Mouse (Mus musculus) embryonic facial prominence, embryonic 10.5 days (tissue): ENCODE data around the gene Ap1m1. TPM values are rescaled to one million over a fixed set of nuclear protein-coding genes. Genes with fewer than 3 reads are reported as not detected.

Experiments
- DNase-seq: peaks from one replicate; pipeline ENCODE4 v3.0.0-alpha.2; 2017; ENCODE audit warnings: low spot score
- H3K27ac ChIP-seq: fragments of 300-500 bp; sonication (generic); replicated peaks from 2 replicates; pipeline ENCODE4 v1.5.1; 2016; ENCODE audit warnings: mild to moderate bottlenecking
- H3K27me3 ChIP-seq: fragments of 300-500 bp; sonication (generic); replicated peaks from 2 replicates; pipeline ENCODE4 v1.6.1; 2016; ENCODE audit warnings: low read depth, mild to moderate bottlenecking; ENCODE audit not compliant: poor library complexity, severe bottlenecking
- H3K36me3 ChIP-seq: fragments of 300-500 bp; sonication (generic); replicated peaks from 2 replicates; pipeline ENCODE4 v1.6.1; 2016; ENCODE audit warnings: mild to moderate bottlenecking, moderate library complexity
- H3K4me1 ChIP-seq: fragments of 300-500 bp; sonication (generic); 2 replicates; pipeline ENCODE4 v1.6.1; 2016
- H3K4me3 ChIP-seq: fragments of 300-500 bp; sonication (generic); 2 replicates; pipeline ENCODE4 v1.5.1; 2016; ENCODE audit warnings: mild to moderate bottlenecking, moderate library complexity
- H3K9me3 ChIP-seq: fragments of 300-500 bp; sonication (generic); 2 replicates; pipeline ENCODE4 v1.6.1; 2016; ENCODE audit warnings: mild to moderate bottlenecking
- WGBS: fragments of 180-500 bp; shearing (Covaris S2); methylation state at CpG from one replicate; pipeline ENCODE4 v1.1.7; 2016; 5-methylcytosine and 5-hydroxymethylcytosine counted together
- polyA plus RNA-seq: library from polyadenylated mRNA; unstranded; fragments of >200 nt; fragmentation: Nextera tagmentation; extraction: Ambion mirVana; gene quantifications from 2 replicates; pipeline ENCODE4 v1.2.1, GENCODE M21; 2016

The Ap1m1 gene
- polyA plus RNA-seq, 1 experiment from 2014 or later: 139 TPM

DNA sequence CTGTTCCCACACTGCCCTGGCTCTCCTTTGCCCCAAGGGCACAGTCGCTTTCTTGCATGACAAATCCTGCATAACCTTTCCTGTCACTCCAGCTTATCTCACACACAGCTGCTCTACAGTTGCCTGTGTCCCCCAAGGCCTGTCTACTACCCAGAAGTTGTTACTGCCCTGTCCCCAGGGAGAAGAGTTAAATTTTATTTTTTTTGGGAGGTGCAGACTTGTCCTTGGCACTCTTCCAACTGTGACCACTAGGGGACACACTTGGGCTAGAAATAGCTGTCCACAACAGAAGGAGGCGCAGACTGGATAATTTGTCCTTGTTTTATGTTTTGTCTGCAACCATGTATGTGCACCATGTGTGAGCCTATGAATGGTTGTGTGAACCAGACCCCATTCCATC lies 21.2 kb downstream of the Ap1m1 start:
- WGBS: 26% methylated on average over 2 of the region's 2 CpGs
- H3K4me3 ChIP-seq: no peak overlapping the region
- H3K27ac ChIP-seq: no peak overlapping the region
- DNase-seq: peak; percentile 72
- H3K4me1 ChIP-seq: peaks cover 4% of the 10 kb centered on the region; the same call in 1 of the 2 replicates
- H3K27me3 ChIP-seq: no peaks in the 10 kb centered on the region
- peaks cover 5% of the 10 kb centered on the region for H3K36me3 ChIP-seq
- H3K9me3 ChIP-seq: no peaks in the 10 kb centered on the region

DNA sequence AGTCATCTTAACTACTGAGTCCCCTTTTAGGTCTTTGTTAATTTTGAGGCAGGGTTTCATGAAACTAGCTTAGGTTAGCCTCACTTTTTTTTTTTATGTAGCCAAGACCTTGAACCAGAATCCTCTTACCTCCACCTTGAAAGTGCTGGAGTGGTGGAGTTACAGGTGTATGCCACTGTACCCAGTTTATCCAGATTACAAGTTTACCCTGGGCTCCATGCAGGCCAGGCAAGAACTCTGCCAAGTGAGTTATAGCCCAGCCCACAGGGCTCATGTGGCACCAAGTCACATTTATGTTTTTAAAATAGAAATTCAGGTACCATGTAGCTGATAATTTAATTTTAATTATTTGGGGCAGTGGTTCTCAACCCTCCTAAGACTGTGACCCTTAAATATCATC lies 21.6 kb downstream of the Ap1m1 start:
- Histone ChIP-seq H3K36me3 (peaks cover 5% of the 10 kb centered on the region), H3K4me3 (no peak overlapping the region), H3K4me1 (peaks cover 4% of the 10 kb centered on the region; the same call in 1 of the 2 replicates), H3K27ac (no peak overlapping the region), H3K27me3 (no peaks in the 10 kb centered on the region), H3K9me3 (no peaks in the 10 kb centered on the region)
- DNase-seq: no peak

DNA sequence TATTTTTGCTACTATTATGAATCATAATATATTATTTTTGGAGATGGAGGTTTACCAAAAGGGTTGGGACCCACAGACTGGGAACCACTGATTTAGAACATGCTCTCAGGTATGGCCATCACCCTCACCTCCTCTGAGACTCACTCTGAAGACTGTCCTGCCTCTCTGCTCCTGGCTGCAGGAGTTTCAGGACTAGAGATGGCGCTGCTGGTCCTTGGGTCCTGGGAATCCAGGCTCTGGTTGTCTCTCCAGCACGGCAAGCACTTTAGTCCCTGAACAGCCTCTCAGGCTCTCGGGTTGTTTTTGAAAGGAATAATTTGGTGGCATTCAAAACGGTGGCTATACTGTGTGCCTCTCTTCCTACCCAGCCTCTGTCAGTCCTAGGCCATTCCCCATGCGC lies 22.1 kb downstream of the Ap1m1 start:
- WGBS: 54% methylated on average over 5 of the region's 5 CpGs
- Histone ChIP-seq H3K27me3 (no peaks in the 10 kb centered on the region), H3K4me3 (no peak overlapping the region), H3K4me1 (peaks cover 4% of the 10 kb centered on the region; the same call in 1 of the 2 replicates), H3K36me3 (peaks cover 2% of the 10 kb centered on the region), H3K9me3 (no peaks in the 10 kb centered on the region), H3K27ac (no peak overlapping the region)
- no peak for DNase-seq

DNA sequence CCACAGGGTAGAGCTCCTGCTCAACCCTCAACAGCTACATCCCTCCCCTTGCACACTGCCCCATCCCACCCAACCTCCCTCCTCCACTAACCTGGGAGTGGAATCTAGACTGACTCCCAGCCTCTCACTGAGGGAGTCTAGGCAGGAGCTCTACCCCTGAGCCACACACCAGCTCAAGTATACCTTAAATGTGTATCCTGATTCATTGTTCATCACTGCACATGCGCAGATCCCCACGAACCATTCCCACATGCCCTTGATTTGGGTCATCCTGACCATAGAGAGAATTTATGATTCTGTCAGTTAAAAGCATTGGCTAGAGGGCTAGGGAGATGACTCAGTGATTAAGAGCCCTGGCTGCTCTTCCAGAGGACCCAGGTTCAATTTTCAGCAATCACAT lies 22.9 kb downstream of the Ap1m1 start:
- Histone ChIP-seq H3K9me3 (no peaks in the 10 kb centered on the region), H3K4me1 (peaks cover 4% of the 10 kb centered on the region; the same call in 1 of the 2 replicates), H3K36me3 (no peaks in the 10 kb centered on the region), H3K4me3 (no peak overlapping the region), H3K27me3 (no peaks in the 10 kb centered on the region), H3K27ac (no peak overlapping the region)
- WGBS: 84% methylated on average over 2 of the region's 2 CpGs
- DNase-seq: no peak

DNA sequence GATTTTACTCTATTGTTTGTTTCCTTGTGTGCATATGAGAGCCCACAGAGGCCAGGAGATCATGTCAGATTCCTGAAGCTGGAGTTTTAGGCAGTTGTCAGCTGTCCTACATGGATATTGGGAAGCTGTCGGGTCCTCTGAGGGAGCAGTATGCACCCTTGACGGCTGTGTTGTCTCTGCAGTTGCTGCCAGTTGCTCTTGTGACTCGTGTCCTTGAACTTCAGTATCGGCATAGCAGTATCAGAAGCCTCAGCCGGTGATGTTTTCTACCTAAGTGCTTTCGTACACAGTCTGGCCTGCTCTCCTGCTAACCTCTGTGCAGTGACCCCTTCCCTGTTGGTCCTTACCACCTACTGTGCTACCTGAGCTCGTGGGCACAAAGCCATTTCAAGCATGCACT lies 23.6 kb downstream of the Ap1m1 start:
- Histone ChIP-seq H3K4me1 (peaks cover 4% of the 10 kb centered on the region; the same call in 1 of the 2 replicates), H3K27ac (no peak overlapping the region), H3K27me3 (no peaks in the 10 kb centered on the region), H3K36me3 (no peaks in the 10 kb centered on the region), H3K4me3 (no peak overlapping the region), H3K9me3 (no peaks in the 10 kb centered on the region)
- WGBS: 72% methylated on average over 7 of the region's 7 CpGs
- DNase-seq: no peak

DNA sequence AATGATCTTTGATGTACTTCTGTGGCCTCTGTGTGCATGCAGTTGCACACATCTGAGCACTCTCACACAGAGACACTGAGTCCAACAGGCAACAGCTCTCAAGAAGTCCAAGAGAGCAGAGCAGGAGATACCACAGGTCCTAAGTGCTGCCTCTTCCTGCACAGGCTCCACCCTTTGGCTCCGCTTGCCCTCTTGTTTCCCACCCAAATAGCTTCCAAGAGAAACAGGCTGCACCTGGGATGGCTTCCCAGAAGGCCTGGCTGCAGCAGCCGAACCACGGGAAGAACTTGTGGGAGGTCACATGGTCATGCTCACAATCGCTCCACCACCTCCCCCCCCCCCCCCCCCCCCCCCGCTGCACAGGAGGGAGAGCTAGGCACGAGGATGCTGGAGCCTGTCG lies 25.5 kb downstream of the Ap1m1 start:
- Histone ChIP-seq H3K4me1 (peaks cover 4% of the 10 kb centered on the region; the same call in 1 of the 2 replicates), H3K9me3 (no peaks in the 10 kb centered on the region), H3K27me3 (no peaks in the 10 kb centered on the region), H3K27ac (no peak overlapping the region), H3K4me3 (no peak overlapping the region), H3K36me3 (no peaks in the 10 kb centered on the region)
- WGBS: 69% methylated on average over 6 of the region's 7 CpGs
- no peak for DNase-seq

DNA sequence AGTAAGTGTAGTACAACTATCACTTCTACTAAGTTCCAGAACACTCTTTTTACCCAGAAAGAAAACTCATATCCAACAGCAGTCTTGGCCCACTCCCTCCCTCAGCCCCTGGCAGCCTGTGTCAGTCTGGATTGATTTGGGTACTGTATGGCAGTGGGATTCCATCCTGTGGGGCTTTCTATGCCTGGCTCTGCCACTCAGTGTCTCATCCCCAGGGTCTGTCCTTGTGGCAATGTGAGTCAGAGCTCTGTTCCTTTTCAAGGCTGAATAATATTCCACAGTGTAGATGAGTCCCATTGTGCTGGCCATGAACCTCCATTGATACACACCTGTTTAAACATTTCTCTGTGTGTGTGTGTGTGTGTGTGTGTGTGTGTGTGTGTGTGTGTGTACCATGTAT lies 26.9 kb downstream of the Ap1m1 start:
- no peaks in the 10 kb centered on the region for H3K27me3 ChIP-seq
- H3K4me1 ChIP-seq: no peaks in the 10 kb centered on the region
- H3K9me3 ChIP-seq: no peaks in the 10 kb centered on the region
- no peaks in the 10 kb centered on the region for H3K36me3 ChIP-seq
- no peak overlapping the region for H3K27ac ChIP-seq
- H3K4me3 ChIP-seq: no peak overlapping the region
- DNase-seq: no peak

DNA sequence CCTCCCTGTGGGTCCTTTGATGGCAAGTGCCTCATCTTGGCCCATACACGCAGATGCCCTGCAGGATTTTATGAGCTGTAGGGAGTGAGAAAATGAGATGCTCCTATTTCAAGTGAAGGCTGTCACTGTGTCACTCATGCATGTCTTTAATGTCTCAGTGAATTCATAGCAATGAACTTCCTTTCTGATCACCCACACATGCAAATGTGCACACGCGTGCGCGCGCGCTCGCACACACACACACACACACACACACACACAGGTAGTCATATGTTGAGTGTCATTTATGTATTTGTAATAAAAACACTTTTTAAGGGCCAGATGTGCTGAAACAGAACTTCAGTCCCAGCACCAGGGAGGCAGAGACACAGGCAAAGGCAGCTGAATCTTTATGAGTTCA lies 27.3 kb downstream of the Ap1m1 start:
- Histone ChIP-seq H3K4me3 (no peak overlapping the region), H3K9me3 (no peaks in the 10 kb centered on the region), H3K36me3 (no peaks in the 10 kb centered on the region), H3K27ac (no peak overlapping the region), H3K4me1 (no peaks in the 10 kb centered on the region), H3K27me3 (no peaks in the 10 kb centered on the region)
- 95% methylated on average over 8 of the region's 8 CpGs for WGBS
- no peak for DNase-seq

DNA sequence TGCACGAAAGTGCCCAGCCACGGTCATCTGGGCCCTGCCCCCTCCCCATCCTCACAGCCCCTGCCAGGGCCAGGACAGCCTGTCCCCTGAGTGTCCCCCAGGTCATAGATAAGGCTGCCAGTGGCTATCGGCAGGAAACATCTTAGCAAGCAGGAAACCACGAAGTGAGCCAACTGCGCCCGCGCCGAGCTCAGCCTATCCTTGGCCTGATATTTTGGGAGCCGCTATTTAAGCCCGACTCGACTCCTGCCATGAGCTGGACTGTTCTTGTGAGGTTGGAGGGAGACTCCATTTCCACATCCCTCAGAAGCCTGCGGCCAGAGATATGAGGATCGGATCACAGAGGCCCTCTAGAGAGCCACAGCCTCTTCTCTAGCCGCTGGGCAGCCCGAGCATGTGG lies 28.5 kb downstream of the Ap1m1 start:
- Histone ChIP-seq H3K4me1 (no peaks in the 10 kb centered on the region), H3K4me3 (no peak overlapping the region), H3K9me3 (no peaks in the 10 kb centered on the region), H3K27ac (peak overlapping the region; percentile 24; the same call in 1 of the 2 replicates), H3K36me3 (no peaks in the 10 kb centered on the region), H3K27me3 (no peaks in the 10 kb centered on the region)
- peak; percentile 42 for DNase-seq
- 83% methylated on average over 15 of the region's 15 CpGs for WGBS

DNA sequence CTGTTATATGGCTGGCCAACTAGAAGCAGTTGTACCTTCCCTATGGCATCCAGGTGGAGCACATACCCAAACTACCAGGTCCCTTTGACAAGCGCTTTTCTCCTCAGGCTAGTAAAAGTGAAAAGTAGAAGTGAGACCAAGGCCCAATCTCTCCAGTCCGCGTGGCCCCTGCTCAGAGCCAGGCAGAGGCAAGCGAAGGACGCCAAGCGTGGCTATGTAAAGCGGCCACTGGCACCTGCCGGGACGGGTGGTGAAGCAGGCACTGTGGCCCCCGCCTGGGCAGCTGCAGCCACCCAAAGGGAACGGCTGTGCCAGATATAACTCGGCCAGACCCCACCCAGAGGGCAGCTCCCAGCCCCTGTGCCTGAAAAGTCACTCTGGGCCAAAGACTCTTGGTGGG lies 30.8 kb downstream of the Ap1m1 start:
- Histone ChIP-seq H3K36me3 (no peaks in the 10 kb centered on the region), H3K27ac (no peak overlapping the region), H3K4me3 (no peak overlapping the region), H3K27me3 (no peaks in the 10 kb centered on the region), H3K9me3 (no peaks in the 10 kb centered on the region), H3K4me1 (no peaks in the 10 kb centered on the region)
- 86% methylated on average over 12 of the region's 12 CpGs for WGBS
- DNase-seq: no peak

DNA sequence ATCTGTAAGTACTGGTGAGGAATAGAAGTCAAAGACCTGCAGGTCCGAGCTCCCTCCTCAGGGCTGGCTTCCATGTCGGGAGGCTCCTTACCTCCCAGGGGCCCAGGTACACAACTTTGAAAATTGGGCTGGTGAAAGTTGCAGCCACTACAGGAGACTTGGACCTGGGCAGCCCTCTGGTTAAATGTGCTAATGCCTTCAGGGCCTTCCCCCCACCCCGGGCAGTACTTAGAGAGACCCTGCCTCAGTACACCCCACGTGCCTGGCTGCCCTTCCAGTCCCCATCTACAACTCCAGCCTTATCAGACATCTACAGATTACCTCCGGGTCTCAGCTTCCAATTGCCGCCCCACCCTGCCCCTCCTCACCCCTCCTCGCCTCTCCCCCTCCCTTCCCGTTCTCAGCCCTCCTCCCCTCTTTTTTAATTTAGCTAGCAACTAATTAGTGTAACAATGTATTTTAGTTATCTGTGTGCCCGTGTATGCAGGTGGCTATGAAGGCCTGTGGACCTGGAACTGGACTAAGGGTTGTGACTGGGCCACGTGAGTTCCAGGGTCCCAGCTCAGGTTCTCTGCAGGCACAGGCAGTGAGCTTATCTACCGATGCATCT lies 31.3 kb downstream of the Ap1m1 start:
- H3K9me3 ChIP-seq: no peaks in the 10 kb centered on the region
- no peak overlapping the region for H3K4me3 ChIP-seq
- no peaks in the 10 kb centered on the region for H3K4me1 ChIP-seq
- DNase-seq: no peak
- H3K27ac ChIP-seq: no peak overlapping the region
- H3K27me3 ChIP-seq: no peaks in the 10 kb centered on the region
- H3K36me3 ChIP-seq: no peaks in the 10 kb centered on the region
- 80% methylated on average over 11 of the region's 11 CpGs for WGBS

DNA sequence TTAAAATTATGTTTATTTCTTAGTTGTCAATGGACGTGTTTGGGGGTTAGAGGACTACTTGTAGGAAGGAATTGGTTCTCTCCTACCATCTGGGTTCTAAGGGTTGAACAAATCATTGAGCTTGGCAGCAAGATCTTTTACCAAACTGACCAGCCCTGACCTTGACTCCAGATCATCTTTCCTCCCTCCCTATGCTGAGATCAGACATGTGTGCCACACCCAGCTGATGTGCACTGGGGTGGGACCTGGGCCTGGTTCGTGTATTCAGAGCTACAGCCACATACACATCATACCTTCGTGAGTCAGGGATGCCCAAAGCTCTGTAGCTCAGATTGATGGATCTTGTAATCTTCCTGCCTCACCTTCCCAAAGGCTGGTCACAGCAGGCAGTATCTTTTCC lies 31.9 kb downstream of the Ap1m1 start:
- Histone ChIP-seq H3K27me3 (no peaks in the 10 kb centered on the region), H3K9me3 (no peaks in the 10 kb centered on the region), H3K36me3 (no peaks in the 10 kb centered on the region), H3K4me3 (no peak overlapping the region), H3K27ac (no peak overlapping the region), H3K4me1 (no peaks in the 10 kb centered on the region)
- no peak for DNase-seq
- 75% methylated on average over 3 of the region's 3 CpGs for WGBS

DNA sequence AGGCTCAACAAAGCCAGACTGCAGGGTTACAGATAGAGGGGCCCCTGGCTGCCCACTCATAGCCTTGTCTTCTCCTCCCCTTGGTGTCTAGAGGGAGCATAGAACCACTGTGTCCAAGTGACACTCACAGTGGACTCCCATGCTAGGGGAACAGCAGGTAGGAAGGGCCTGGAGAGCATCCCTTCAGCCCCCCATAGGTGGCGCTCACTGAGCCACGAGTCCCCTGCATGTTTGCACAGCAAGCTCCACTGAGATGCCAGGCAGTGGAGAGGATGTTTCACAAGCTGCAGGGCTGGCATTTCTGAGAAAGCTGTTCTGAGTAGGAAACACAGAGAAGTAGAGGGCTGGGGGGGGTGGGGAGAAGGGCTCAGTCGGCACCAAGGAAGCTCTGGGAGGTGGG lies 32.5 kb downstream of the Ap1m1 start:
- 16% methylated on average over 3 of the region's 3 CpGs for WGBS
- Histone ChIP-seq H3K27me3 (no peaks in the 10 kb centered on the region), H3K36me3 (no peaks in the 10 kb centered on the region), H3K27ac (no peak overlapping the region), H3K9me3 (no peaks in the 10 kb centered on the region), H3K4me3 (no peak overlapping the region), H3K4me1 (no peaks in the 10 kb centered on the region)
- peak; percentile 62 for DNase-seq
